Mouse (Mus musculus): ENCODE measurements at regions not wholly inside any gene's neighbourhood (a gene's known extent, or its start where the extent isn't known, plus 50 kb on each side); places are given as distances from the start of the nearest gene placed in this dataset.

- Histone ChIP-seq H3K4me1 (ENCODE audit: control insufficient read depth, insufficient read depth, insufficient read length, low read length) (peaks cover 17% of the 10 kb centered on the region), H3K27me3 (ENCODE audit: control insufficient read depth, insufficient read depth, low read length) (no peaks in the 10 kb centered on the region), H3K27ac (ENCODE audit: insufficient read depth, low read depth, low read length) (peak overlapping the region; percentile 11), H3K4me3 (ENCODE audit: low read depth, low read length) (no peak overlapping the region), H3K36me3 (ENCODE audit: control insufficient read depth, insufficient read depth, low read length) (no peaks in the 10 kb centered on the region)
- no peak for TF ChIP-seq CTCF (IDR thresholded peaks at IDR 0.05; ENCODE audit: extremely low read depth, insufficient read length, insufficient replicate concordance, low read depth, low read length)
- TF ChIP-seq POLR2A (IDR thresholded peaks at IDR 0.05; ENCODE audit: low read depth, low read length) = no peak
- 14% methylated on average over 5 of the region's 5 CpGs for WGBS
Observed at GRCm38 (mm10) chr3:21934731-21935271, 141.7 kb upstream of the Tbl1xr1 start.

GRCm38 (mm10) chr3:21935571-21936261 lies 140.7 kb upstream of the Tbl1xr1 start:
- Histone ChIP-seq H3K27me3 (ENCODE audit: control insufficient read depth, insufficient read depth, low read length) (no peaks in the 10 kb centered on the region), H3K4me1 (ENCODE audit: control insufficient read depth, insufficient read depth, insufficient read length, low read length) (peaks cover 21% of the 10 kb centered on the region), H3K4me3 (ENCODE audit: low read depth, low read length) (peak overlapping the region; percentile 46), H3K27ac (ENCODE audit: insufficient read depth, low read depth, low read length) (peak overlapping the region; percentile 92), H3K36me3 (ENCODE audit: control insufficient read depth, insufficient read depth, low read length) (no peaks in the 10 kb centered on the region)
- WGBS = under 1% methylated on average over 24 of the region's 24 CpGs
- TF ChIP-seq POLR2A (IDR thresholded peaks at IDR 0.05; ENCODE audit: low read depth, low read length) (no peak; the same call in 1 of the 2 replicates), CTCF (IDR thresholded peaks at IDR 0.05; ENCODE audit: extremely low read depth, insufficient read length, insufficient replicate concordance, low read depth, low read length) (no peak)

GRCm38 (mm10) chr3:21936262-21936603 lies 140.2 kb upstream of the Tbl1xr1 start:
- Histone ChIP-seq H3K4me3 (ENCODE audit: low read depth, low read length) (peak overlapping the region; percentile 45), H3K4me1 (ENCODE audit: control insufficient read depth, insufficient read depth, insufficient read length, low read length) (peaks cover 21% of the 10 kb centered on the region), H3K27ac (ENCODE audit: insufficient read depth, low read depth, low read length) (peak overlapping the region; percentile 18; the same call in 1 of the 2 replicates), H3K27me3 (ENCODE audit: control insufficient read depth, insufficient read depth, low read length) (no peaks in the 10 kb centered on the region), H3K36me3 (ENCODE audit: control insufficient read depth, insufficient read depth, low read length) (no peaks in the 10 kb centered on the region)
- 6% methylated on average over 8 of the region's 8 CpGs for WGBS
- TF ChIP-seq CTCF (IDR thresholded peaks at IDR 0.05; ENCODE audit: extremely low read depth, insufficient read length, insufficient replicate concordance, low read depth, low read length) (no peak), POLR2A (IDR thresholded peaks at IDR 0.05; ENCODE audit: low read depth, low read length) (no peak)

- WGBS = 13% methylated on average over 8 of the region's 8 CpGs
- Histone ChIP-seq H3K27ac (ENCODE audit: insufficient read depth, low read depth, low read length) (peak overlapping the region; percentile 18; the same call in 1 of the 2 replicates), H3K27me3 (ENCODE audit: control insufficient read depth, insufficient read depth, low read length) (no peaks in the 10 kb centered on the region), H3K4me3 (ENCODE audit: low read depth, low read length) (no peak overlapping the region), H3K36me3 (ENCODE audit: control insufficient read depth, insufficient read depth, low read length) (no peaks in the 10 kb centered on the region), H3K4me1 (ENCODE audit: control insufficient read depth, insufficient read depth, insufficient read length, low read length) (peaks cover 21% of the 10 kb centered on the region)
- TF ChIP-seq CTCF (IDR thresholded peaks at IDR 0.05; ENCODE audit: extremely low read depth, insufficient read length, insufficient replicate concordance, low read depth, low read length) (no peak), POLR2A (IDR thresholded peaks at IDR 0.05; ENCODE audit: low read depth, low read length) (no peak)
Observed at GRCm38 (mm10) chr3:21936616-21937015, 139.8 kb upstream of the Tbl1xr1 start.

GRCm38 (mm10) chr3:21937281-21938035 lies 139.0 kb upstream of the Tbl1xr1 start:
- Histone ChIP-seq H3K27me3 (ENCODE audit: control insufficient read depth, insufficient read depth, low read length) (no peaks in the 10 kb centered on the region), H3K4me1 (ENCODE audit: control insufficient read depth, insufficient read depth, insufficient read length, low read length) (peaks cover 21% of the 10 kb centered on the region), H3K27ac (ENCODE audit: insufficient read depth, low read depth, low read length) (no peak overlapping the region), H3K36me3 (ENCODE audit: control insufficient read depth, insufficient read depth, low read length) (no peaks in the 10 kb centered on the region), H3K4me3 (ENCODE audit: low read depth, low read length) (no peak overlapping the region)
- no peak for TF ChIP-seq POLR2A (IDR thresholded peaks at IDR 0.05; ENCODE audit: low read depth, low read length)
- TF ChIP-seq CTCF (IDR thresholded peaks at IDR 0.05; ENCODE audit: extremely low read depth, insufficient read length, insufficient replicate concordance, low read depth, low read length) = no peak
- WGBS = 86% methylated on average over 7 of the region's 7 CpGs

GRCm38 (mm10) chr3:21938071-21938848 lies 138.2 kb upstream of the Tbl1xr1 start:
- Histone ChIP-seq H3K27me3 (ENCODE audit: control insufficient read depth, insufficient read depth, low read length) (no peaks in the 10 kb centered on the region), H3K4me1 (ENCODE audit: control insufficient read depth, insufficient read depth, insufficient read length, low read length) (peaks cover 21% of the 10 kb centered on the region), H3K36me3 (ENCODE audit: control insufficient read depth, insufficient read depth, low read length) (no peaks in the 10 kb centered on the region), H3K4me3 (ENCODE audit: low read depth, low read length) (no peak overlapping the region), H3K27ac (ENCODE audit: insufficient read depth, low read depth, low read length) (no peak overlapping the region; the same call in 1 of the 2 replicates)
- WGBS = 73% methylated on average over 11 of the region's 11 CpGs
- TF ChIP-seq CTCF (IDR thresholded peaks at IDR 0.05; ENCODE audit: extremely low read depth, insufficient read length, insufficient replicate concordance, low read depth, low read length) = no peak
- TF ChIP-seq POLR2A (IDR thresholded peaks at IDR 0.05; ENCODE audit: low read depth, low read length) = no peak

Data from small intestine, adult 2 months (tissue).